Mouse (Mus musculus) hindbrain, embryonic 16.5 days (tissue): Measurements from ENCODE around the gene Gm9936. TPM values are rescaled to one million over a fixed set of nuclear protein-coding genes. Genes with fewer than 3 reads are reported as not detected.
"Not testable (repeated sequence)": the region's sequence is repeated elsewhere in the genome, so short reads cannot be mapped to it uniquely, and the experiment has no call there.

ENCODE experiments used
- ATAC-seq: fragments of 200-750 bp; cut with Nextera tagmentation; 2 replicates; pipeline ENCODE4 v1.8.0; 2017; ENCODE audit warnings: moderate TSS enrichment, moderate library complexity
- H3K27ac ChIP-seq: fragments of 300-500 bp; sonication (generic); 2 replicates; pipeline ENCODE4 v1.5.1; 2014; ENCODE audit warnings: low read depth, mild to moderate bottlenecking, control low read depth, low read length, moderate library complexity
- H3K27me3 ChIP-seq: fragments of 300-500 bp; sonication (generic); replicated peaks from 2 replicates; pipeline ENCODE4 v1.6.1; 2014; ENCODE audit warnings: low read length; ENCODE audit not compliant: control insufficient read depth, insufficient read depth
- H3K36me3 ChIP-seq: fragments of 300-500 bp; sonication (generic); 2 replicates; pipeline ENCODE4 v1.6.1; 2014; ENCODE audit warnings: mild to moderate bottlenecking, low read length, moderate library complexity, mixed read lengths; ENCODE audit not compliant: control insufficient read depth, insufficient read depth
- H3K4me1 ChIP-seq: fragments of 300-500 bp; sonication (generic); 2 replicates; pipeline ENCODE4 v1.6.1; 2014; ENCODE audit warnings: low read depth, low read length; ENCODE audit not compliant: control insufficient read depth, insufficient read depth
- H3K4me2 ChIP-seq: fragments of 300-500 bp; sonication (generic); 2 replicates; pipeline ENCODE4 v1.6.1; 2014; ENCODE audit warnings: mild to moderate bottlenecking, low read length, control low read depth, moderate library complexity
- H3K4me3 ChIP-seq: fragments of 300-500 bp; sonication (generic); 2 replicates; pipeline ENCODE4 v1.5.1; 2014; ENCODE audit warnings: mild to moderate bottlenecking, low read length, control low read depth, moderate library complexity
- H3K9ac ChIP-seq: fragments of 300-500 bp; sonication (generic); 2 replicates; pipeline ENCODE4 v1.6.1; 2014; ENCODE audit warnings: low read depth, mild to moderate bottlenecking, control low read depth, low read length, moderate library complexity
- H3K9me3 ChIP-seq: fragments of 300-500 bp; sonication (generic); 2 replicates; pipeline ENCODE4 v1.6.1; 2014; ENCODE audit warnings: mild to moderate bottlenecking, low read length, moderate library complexity; ENCODE audit not compliant: control insufficient read depth
- WGBS: fragments of 180-500 bp; shearing (Covaris S2); extraction: QIAGEN DNeasy Blood & Tissue Kit; methylation state at CpG from one replicate; pipeline ENCODE4 v1.1.7; 2014; 5-methylcytosine and 5-hydroxymethylcytosine counted together
- polyA plus RNA-seq: library from polyadenylated mRNA; unstranded; fragments of >200 nt; fragmentation: Nextera tagmentation; extraction: Ambion mirVana; gene quantifications from 2 replicates; pipeline ENCODE4 v1.2.1, GENCODE M21; 2015

The Gm9936 gene
- polyA plus RNA-seq, 1 experiment from 2014 or later: 3.6 TPM

DNA sequence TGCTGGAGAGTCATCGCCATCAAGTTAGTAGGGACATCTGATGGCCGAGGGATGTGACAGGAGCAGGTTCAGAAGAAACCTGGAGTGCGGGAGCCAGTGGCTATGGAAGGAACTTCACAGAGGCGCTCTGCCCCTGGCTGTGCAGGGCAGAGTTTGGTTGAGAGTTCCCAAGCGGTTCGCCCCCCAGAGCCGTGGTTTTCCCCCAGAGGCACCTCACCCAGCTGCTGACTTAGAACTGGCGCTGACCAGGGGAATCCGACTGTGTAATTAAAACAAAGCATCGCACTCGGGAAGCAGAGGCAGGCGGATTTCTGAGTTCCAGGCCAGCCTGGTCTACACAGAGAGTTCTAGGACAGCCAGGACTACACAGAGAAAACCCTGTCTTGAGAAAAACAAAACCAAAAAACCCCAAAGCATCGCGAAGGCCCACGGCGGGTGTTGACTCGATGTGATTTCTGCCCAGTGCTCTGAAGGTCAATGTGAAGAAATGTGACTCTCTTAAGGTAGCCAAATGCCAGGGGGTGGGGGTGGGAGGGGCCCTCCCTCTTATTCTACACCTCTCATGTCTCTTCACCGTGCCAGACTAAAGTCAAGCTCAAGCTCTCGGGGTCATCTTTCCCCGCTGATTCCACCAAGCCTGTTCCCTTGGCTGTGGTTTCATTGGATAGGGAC lies 6.8 kb downstream of the Gm9936 start:
- no peaks in the 10 kb centered on the region for H3K4me1 ChIP-seq
- no peaks in the 10 kb centered on the region for H3K36me3 ChIP-seq
- H3K4me3 ChIP-seq: no peak overlapping the region
- H3K9ac ChIP-seq: no peak overlapping the region
- 90% methylated on average over 20 of the region's 20 CpGs for WGBS
- no peak for ATAC-seq
- H3K27me3 ChIP-seq: no peaks in the 10 kb centered on the region
- no peaks in the 10 kb centered on the region for H3K9me3 ChIP-seq
- no peak overlapping the region for H3K27ac ChIP-seq
- no peak overlapping the region for H3K4me2 ChIP-seq

DNA sequence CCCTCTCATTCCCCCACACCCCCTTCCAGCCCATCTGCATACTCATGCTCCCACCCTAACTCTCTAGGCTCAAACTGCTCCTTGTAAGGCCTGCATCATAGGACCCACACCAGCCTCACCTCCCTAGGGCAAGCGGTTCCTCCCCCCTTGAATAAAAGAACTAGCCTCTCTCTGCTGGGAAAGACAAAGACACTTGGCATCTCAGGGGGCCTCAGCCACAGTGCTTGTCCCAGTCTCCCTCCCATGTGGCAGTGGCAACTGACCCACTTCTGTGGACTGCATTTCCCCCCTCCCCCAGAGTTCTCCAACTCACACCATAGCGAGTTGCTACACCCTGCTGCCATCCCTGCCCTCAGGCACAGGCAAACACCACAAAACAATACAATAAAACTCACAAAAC lies 14.1 kb downstream of the Gm9936 start:
- H3K36me3 ChIP-seq, H3K4me1 ChIP-seq, H3K4me2 ChIP-seq, H3K27ac ChIP-seq, H3K4me3 ChIP-seq, H3K27me3 ChIP-seq, H3K9ac ChIP-seq, ATAC-seq, H3K9me3 ChIP-seq: not testable (repeated sequence)
- 39% methylated on average over 2 of the region's 2 CpGs for WGBS

DNA sequence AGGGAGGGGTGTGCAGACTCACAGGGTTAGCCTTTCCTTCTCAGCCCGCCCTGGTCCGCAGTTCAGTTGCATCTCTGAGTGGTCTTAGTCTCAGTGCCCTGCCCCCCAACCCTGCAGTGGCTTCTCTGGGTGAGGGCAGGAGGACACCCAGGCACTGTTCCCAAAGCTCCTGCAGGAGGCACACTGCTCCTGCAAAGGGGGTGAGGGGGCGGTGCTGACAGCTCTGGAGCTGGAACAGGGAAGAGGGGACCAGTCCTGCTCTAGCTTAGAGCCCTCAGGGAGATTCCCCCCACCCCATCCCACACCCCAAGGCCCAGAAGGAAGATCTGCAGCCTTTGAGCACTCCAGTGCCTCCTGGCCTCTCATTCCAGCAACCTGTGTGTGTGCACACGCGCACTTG lies 15.8 kb downstream of the Gm9936 start:
- Histone ChIP-seq H3K4me3 (no peak overlapping the region), H3K4me2 (no peak overlapping the region), H3K9me3 (no peaks in the 10 kb centered on the region), H3K4me1 (peaks cover 2% of the 10 kb centered on the region; the same call in 1 of the 2 replicates), H3K27ac (no peak overlapping the region), H3K9ac (no peak overlapping the region), H3K27me3 (no peaks in the 10 kb centered on the region), H3K36me3 (no peaks in the 10 kb centered on the region)
- 64% methylated on average over 5 of the region's 5 CpGs for WGBS
- no peak for ATAC-seq

DNA sequence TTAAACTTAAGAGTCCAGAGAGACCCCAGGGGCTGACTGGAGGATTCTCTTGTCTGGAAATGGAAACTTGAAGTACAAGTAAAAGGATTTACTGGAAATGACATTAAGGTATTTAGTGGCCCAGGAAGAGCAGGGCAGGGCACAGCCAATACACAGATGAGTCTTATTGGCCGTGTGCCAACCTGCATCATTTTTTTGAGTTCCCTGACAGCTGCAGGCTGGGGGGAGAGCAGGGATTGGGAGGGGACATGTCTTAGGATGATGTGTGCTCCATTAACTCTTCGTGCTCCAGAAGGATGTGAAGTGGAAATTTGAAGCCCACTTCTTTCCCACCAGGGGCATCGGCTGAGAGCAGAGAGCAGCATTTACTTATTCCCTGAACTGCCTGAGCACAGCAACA lies 16.3 kb downstream of the Gm9936 start:
- 36% methylated on average over 3 of the region's 3 CpGs for WGBS
- H3K36me3 ChIP-seq, H3K4me3 ChIP-seq, H3K4me1 ChIP-seq, ATAC-seq, H3K27ac ChIP-seq, H3K9me3 ChIP-seq, H3K9ac ChIP-seq, H3K27me3 ChIP-seq, H3K4me2 ChIP-seq: not testable (repeated sequence)

DNA sequence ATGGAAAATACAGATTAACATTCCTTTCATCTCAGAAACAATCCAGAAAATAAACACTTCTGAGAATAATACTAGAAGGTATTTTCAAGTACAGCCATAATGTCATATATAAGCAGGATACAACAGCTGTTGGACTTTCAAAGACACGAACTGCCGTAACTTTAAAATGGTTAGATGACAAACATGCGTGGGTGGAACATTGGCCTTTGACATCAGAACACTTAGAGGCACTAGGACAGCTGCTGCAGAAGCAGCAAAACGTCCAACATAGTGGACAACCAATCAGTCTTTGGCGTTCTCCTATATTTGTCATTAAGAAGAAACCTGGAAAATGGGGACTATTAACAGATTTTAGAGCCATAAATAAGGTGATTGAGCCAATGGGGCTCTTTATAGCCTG lies 18.0 kb downstream of the Gm9936 start:
- WGBS: 77% methylated on average over 5 of the region's 5 CpGs
- H3K4me1 ChIP-seq, H3K4me2 ChIP-seq, ATAC-seq, H3K9me3 ChIP-seq, H3K9ac ChIP-seq, H3K36me3 ChIP-seq, H3K27ac ChIP-seq, H3K4me3 ChIP-seq, H3K27me3 ChIP-seq: not testable (repeated sequence)

DNA sequence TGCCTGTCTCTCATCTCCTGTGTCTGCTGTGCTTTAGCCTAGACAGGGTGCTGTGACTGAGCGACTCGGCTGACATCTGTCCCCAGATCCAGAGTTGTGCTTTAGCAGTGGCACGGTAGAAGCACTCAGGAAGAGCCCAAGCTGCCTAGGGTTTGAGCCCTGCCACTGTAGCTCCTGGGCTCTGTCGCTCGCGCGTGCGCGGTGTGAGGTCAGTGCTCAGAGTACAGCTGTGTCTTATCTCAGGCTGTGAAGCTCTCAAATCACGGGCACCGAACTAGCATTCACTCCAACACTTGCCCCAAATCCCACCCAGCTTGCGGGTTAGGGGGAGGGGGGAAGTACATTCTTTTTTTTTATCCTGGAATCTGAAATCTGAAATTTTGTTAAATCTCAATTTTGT lies 21.6 kb downstream of the Gm9936 start:
- H3K36me3 ChIP-seq: no peaks in the 10 kb centered on the region
- WGBS: 72% methylated on average over 12 of the region's 12 CpGs
- ATAC-seq: no peak
- no peak overlapping the region for H3K27ac ChIP-seq
- no peaks in the 10 kb centered on the region for H3K27me3 ChIP-seq
- no peaks in the 10 kb centered on the region for H3K4me1 ChIP-seq
- no peaks in the 10 kb centered on the region for H3K9me3 ChIP-seq
- H3K9ac ChIP-seq: no peak overlapping the region
- no peak overlapping the region for H3K4me3 ChIP-seq
- no peak overlapping the region for H3K4me2 ChIP-seq

DNA sequence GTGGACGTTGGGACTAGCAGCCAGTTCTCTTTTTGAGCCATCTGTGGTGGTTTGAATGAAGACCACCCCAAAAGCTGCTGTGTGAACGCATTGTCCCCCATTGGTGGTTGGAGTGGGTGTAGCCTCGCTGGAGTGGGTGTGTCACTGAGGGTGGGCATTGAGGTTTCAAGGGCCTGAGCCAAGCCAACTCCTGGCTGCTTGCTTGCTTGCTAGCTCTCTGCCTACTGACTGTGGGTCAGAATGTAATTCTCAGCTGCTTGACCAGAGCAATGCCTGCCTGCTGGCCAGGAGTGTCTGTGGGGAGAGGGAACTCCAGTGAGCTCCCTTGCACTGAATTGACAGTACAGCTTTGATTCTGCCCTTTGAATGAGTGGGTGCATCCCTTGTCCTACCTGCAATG lies 28.7 kb downstream of the Gm9936 start:
- Histone ChIP-seq H3K36me3 (no peaks in the 10 kb centered on the region), H3K4me1 (peaks cover 4% of the 10 kb centered on the region), H3K9me3 (no peaks in the 10 kb centered on the region), H3K27me3 (no peaks in the 10 kb centered on the region), H3K27ac (no peak overlapping the region), H3K4me2 (no peak overlapping the region), H3K9ac (no peak overlapping the region), H3K4me3 (no peak overlapping the region)
- 60% methylated on average over 3 of the region's 3 CpGs for WGBS
- ATAC-seq: no peak

DNA sequence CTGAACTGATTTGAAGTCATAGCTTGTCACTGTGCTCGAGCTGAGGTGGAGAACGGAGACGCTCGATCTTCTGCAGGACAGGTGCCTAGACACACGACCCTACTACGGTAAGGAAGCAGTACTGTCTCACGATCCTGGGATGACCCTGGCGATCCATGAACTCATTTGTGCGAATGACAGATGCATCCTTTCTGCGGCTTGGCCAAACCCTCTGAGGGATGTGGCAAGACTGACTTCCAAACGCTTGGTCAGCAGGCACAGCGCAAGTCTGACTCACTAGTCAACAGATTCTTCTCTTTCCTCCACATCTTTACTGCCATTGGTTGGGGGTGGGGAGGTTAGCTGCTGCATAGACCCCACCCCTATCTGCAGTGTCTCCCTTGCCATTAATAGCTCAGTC lies 31.1 kb downstream of the Gm9936 start:
- Histone ChIP-seq H3K27ac (no peak overlapping the region), H3K9me3 (no peaks in the 10 kb centered on the region), H3K9ac (no peak overlapping the region), H3K27me3 (no peaks in the 10 kb centered on the region), H3K4me1 (peaks cover 4% of the 10 kb centered on the region), H3K4me2 (no peak overlapping the region), H3K36me3 (no peaks in the 10 kb centered on the region), H3K4me3 (no peak overlapping the region)
- ATAC-seq: no peak
- WGBS: 93% methylated on average over 12 of the region's 12 CpGs

DNA sequence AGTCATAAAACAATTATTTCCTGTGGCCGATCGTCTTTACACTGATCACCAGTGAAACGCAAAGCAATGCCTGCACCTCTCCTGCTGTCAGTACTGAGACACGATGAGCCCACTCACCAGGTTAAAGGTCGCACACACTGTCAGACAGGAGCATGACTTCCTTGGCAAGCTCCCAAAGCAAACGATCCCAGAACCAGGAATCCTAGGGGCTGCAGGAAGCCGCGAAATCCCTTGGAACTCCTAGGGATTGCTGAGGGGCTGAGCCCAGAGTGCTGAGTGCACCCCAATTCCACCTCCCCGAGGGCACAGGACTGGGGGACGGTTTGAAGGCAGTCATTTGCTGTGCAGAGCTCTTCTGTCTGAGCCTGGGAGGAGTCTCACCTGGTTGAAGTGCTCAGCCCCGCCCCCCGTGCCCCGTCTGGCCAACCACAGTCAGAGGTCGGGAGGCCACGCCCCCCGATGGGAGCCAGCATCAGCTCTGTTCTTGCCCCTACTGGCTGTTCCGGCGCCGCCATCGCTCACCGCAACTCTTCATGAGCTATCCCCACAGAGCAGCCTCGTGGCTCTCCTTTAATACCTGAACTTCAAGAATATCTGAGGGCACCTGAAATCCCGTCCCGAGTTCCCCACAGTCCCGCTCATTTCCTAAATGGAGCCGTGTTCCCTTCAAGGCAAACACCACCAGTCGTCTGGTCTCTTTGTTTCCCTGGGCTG lies 32.3 kb downstream of the Gm9936 start:
- peak; percentile 78 for ATAC-seq
- peaks cover 4% of the 10 kb centered on the region for H3K4me1 ChIP-seq
- peak overlapping the region; percentile 68 for H3K27ac ChIP-seq
- no peaks in the 10 kb centered on the region for H3K9me3 ChIP-seq
- no peaks in the 10 kb centered on the region for H3K36me3 ChIP-seq
- H3K27me3 ChIP-seq: no peaks in the 10 kb centered on the region
- H3K4me2 ChIP-seq: peak overlapping the region; percentile 76
- H3K4me3 ChIP-seq: peak overlapping the region; percentile 41
- peak overlapping the region; percentile 55 for H3K9ac ChIP-seq
- 8% methylated on average over 26 of the region's 27 CpGs for WGBS
